Mouse (Mus musculus) forebrain, embryonic 11.5 days (tissue): ENCODE results near the gene Rabep2. TPM values are rescaled to one million over a fixed set of nuclear protein-coding genes. Genes with fewer than 3 reads are reported as not detected.

Experiments used
- polyA plus RNA-seq: library from polyadenylated mRNA; unstranded; fragments of >200 nt; fragmentation: Nextera tagmentation; extraction: Ambion mirVana; gene quantifications from 2 replicates; pipeline ENCODE4 v1.2.1, GENCODE M21; 2014

Rabep2 gene
- polyA plus RNA-seq, 1 experiment from 2014 or later: 24.8 TPM

Other genes with a start within 250 kb of the Rabep2 start
- gene Xpo6, start 228.3 kb upstream of the Rabep2 start, polyA plus RNA-seq: 76.4 and 91.6 TPM in 2 replicates
- 194 and 214 TPM in 2 replicates for gene Sbk1, start 156.1 kb upstream of the Rabep2 start, polyA plus RNA-seq
- gene Lat, start 59.2 kb upstream of the Rabep2 start, polyA plus RNA-seq: 2.2 and 2.5 TPM in 2 replicates
- 52.4 and 53.9 TPM in 2 replicates for gene Spns1, start 51.3 kb upstream of the Rabep2 start, polyA plus RNA-seq
- 3.6 and 4.5 TPM in 2 replicates for gene Nfatc2ip, start 32.0 kb upstream of the Rabep2 start, polyA plus RNA-seq
- gene Cd19, start 13.9 kb upstream of the Rabep2 start, polyA plus RNA-seq: not detected in 2 replicates
- gene Atp2a1, start 34.3 kb downstream of the Rabep2 start, polyA plus RNA-seq: not detected in 2 replicates
- gene Sh2b1, start 46.7 kb downstream of the Rabep2 start, polyA plus RNA-seq: 53.5 and 55.6 TPM in 2 replicates
- 138 and 160 TPM in 2 replicates for gene Tufm, start 58.6 kb downstream of the Rabep2 start, polyA plus RNA-seq
- gene Atxn2l, start 74.7 kb downstream of the Rabep2 start, polyA plus RNA-seq: 81.4 and 81.8 TPM in 2 replicates
- 175 and 184 TPM in 2 replicates for gene Eif3c, start 137.7 kb downstream of the Rabep2 start, polyA plus RNA-seq
- gene Apobr, start 156.2 kb downstream of the Rabep2 start, polyA plus RNA-seq: 0.69 and 0.77 TPM in 2 replicates
- 22.8 and 23.0 TPM in 2 replicates for gene Cln3, start 157.1 kb downstream of the Rabep2 start, polyA plus RNA-seq
- gene Il27, start 166.2 kb downstream of the Rabep2 start, polyA plus RNA-seq: not detected in 2 replicates
- gene Nupr1, start 202.1 kb downstream of the Rabep2 start, polyA plus RNA-seq: 1.6 and 3.2 TPM in 2 replicates
- gene Sgf29, start 220.6 kb downstream of the Rabep2 start, polyA plus RNA-seq: 53.6 and 72.3 TPM in 2 replicates
- gene Sult1a1, start 247.7 kb downstream of the Rabep2 start, polyA plus RNA-seq: 0.21 and 0.52 TPM in 2 replicates